Mouse (Mus musculus): ENCODE results near the gene Wdr24.
"Not testable (repeated sequence)": the region's sequence is repeated elsewhere in the genome, so short reads cannot be mapped to it uniquely, and the experiment has no call there.

The Wdr24 gene

GRCm38 (mm10) chr17:25860832-25861703, 37.6 kb downstream of the Wdr24 start, which contains the start of gene Wdr90:
Wdr90 (minus strand) TSS chr17:25861501.
- DNase-seq (ENCODE audit: low spot score): peak; percentile 91

GRCm38 (mm10) chr17:25861704-25862612, 38.5 kb downstream of the Wdr24 start:
- DNase-seq (ENCODE audit: low spot score): no peak

DNA sequence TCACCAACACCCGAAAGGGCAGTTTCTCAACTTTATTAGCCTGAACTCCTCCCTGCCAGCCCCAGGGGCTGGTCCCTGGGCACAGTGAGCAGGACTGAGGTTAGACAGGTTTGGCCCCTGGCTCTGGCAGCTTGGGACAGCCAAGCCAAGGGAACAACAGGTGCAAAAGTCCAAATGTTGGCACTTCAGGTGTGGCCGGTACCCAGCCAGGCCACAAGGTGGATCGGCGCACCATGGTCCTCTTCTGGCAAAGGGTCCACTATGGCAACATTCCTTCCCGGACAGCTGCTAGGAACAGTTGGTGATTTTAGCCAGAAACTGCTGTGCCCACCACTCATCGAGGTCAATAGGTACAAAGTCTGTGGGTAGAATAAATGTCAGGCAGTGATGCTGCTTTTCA, 40.3 kb downstream of the Wdr24 start:
- no peak for DNase-seq (ENCODE audit: low spot score)

DNA sequence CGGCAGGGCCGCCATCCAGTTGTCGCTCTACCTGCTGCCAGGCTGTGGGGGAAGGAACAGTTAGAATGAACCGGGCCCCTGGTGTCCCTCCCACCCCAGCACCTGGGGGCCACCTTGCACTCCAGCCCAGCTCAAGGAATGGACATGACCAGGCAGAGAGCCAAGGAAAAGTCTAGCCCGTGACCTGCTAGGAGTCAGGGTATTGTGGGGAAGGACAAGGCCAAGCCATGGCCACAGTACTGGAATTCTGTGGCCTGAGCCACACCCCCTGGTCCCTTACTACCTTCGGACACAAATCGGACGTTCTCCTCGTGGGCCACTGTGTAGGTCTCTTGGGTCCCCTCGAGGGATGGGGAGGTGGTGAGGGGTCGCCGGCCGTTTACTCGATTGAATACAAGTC, 40.9 kb downstream of the Wdr24 start:
- no peak for DNase-seq (ENCODE audit: low spot score)

DNA sequence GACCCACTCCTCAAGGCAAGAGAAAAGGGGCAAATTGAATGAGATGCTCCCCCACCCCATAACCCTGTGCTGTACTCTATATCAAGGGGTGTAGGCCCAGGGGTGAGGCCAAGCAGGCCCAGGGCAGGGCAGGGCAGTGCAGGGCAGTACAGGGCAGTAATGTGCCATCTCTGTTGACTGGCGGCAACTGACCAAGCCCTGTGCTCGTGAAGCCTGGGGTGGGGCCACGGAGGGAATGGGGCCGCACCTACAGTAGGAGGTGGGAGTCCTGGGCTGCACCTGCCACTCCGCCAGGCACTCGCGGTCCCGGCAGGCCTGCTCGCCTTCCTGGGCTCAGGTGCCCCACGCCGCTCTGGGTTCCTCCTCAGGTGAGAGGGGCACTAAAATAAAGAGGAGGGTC, 41.9 kb downstream of the Wdr24 start:
- no peak for DNase-seq (ENCODE audit: low spot score)

DNA sequence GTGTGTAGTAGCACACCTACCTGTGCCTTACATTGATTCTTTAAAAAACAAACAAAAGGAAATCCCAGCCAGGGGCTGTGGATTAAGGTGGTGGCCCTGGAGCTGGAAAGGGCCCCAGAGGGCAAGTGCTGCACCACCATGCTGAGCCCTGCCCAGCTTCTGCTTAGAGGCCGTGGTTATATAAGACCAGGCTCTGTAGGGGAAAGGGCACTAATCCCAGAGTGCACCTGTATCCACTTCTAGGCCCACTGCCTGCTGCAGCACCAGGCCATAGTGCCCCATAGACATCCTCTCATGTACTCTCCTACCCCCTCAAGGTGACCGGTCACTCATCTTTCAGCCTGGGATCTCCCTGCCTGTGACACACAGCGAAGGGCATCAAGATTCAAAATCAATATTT, 42.7 kb downstream of the Wdr24 start:
- DNase-seq (ENCODE audit: low spot score): no peak

GRCm38 (mm10) chr17:25867509-25867835, 44.0 kb downstream of the Wdr24 start:
- DNase-seq (ENCODE audit: low spot score): no peak

DNA sequence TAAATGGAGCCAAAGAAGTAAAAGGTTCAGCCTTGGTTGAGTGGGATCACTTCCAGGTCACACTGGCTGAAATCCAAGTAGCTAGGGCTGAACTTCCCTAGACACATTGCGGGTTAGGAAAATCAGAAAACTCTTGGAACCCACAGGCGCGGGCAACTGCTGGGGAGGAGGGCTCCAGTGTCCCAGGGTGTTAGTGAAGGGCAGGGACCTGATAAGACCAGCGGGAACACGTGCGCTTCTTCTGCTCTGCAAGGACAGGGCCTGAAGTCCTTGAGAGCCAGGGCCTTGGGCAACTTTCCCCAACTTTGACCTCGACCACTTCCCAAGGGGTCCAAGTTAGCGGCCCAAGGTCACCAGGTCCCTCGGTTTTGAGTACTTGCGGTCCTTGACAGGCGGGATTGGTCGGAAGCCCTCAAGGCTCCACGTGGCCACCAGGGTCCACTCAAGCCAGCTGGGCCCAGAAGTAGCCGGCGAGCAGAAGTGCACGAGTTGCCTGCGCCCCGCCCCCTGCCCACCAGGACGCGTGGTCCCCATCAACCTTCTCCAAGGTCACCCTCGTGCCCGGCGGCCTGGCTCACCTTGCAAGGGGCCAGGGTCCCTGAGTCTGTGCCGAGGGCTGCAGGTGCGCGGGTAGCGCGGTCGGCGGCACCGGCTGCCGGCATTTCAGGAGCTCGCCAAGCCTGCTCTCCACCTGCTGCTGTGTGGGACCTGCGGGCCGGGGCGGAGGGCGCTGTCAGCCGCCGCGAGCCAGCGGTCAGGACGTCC, 44.6 kb downstream of the Wdr24 start:
- no peak for DNase-seq (ENCODE audit: low spot score)

DNA sequence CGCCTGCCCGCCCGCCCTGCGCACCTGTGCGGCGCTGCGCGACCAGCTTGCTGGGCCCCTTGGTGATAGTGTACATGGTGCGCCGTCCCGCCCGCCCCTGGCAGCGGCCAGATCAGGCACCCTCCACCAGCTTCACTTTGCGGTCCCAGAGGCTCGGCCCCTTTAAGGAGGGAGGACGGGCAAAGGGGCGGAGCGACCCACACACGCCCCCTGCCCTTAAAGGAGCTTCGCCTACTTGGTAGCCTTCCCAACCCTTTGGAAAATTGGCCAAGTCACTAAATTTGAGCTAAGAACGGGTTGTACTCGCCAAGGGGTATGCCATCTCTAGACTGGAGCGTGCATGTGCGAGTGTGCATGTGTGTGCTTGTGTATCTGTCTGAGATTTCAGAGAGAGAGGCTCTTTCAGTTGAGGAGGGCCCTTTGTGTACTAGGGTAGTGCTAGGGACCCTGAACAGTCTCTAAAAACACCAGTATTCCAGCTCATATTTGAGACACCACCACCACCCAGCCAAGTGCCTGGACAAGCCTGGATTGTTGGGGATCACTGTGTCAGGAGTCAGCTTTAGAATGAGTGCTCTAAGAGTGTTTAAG, 45.3 kb downstream of the Wdr24 start, which contains the start of gene Mcrip2:
Mcrip2 (minus strand) TSS at position 164 of the 591 bp plus-strand sequence.
- DNase-seq (ENCODE audit: low spot score): peak; percentile 74

DNA sequence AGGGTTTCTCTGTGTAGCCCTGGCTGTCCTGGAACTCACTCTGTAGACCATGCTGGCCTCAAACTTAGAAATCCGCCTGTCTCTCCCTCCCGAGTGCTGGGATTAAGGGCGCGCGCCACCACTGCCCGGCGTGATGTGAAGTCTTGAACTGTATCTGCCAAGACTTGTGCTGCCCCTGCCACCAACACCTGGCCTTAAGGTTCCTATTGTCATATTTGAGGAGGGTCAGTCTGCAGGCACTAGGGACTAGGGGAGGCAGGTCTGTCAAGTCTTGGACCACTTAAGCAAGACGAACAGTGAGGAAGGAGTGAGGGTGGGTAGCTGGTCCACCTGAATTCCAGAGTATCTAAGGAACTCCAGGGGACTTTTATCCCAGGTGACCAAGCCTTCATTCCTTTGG, 46.1 kb downstream of the Wdr24 start:
- no peak for DNase-seq (ENCODE audit: low spot score)

DNA sequence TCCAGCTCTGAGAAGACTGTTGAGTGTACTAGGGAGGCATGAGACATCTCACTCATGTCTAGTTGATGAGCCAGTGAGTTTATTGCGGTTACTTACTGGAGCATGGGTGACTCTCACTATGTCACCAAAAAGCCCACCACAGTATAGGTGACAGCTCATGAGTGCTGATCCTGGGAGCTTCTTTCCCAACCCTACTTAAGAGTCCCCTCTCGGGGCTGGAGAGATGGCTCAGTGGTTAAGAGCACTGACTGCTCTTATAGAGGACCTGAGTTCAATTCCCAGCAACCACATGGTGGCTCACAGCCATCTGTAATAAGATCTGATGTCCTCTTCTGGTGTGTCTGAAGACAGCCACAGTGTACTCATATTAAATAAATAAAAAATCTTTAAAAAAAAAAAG, 46.5 kb downstream of the Wdr24 start:
- no peak for DNase-seq (ENCODE audit: low spot score)

DNA sequence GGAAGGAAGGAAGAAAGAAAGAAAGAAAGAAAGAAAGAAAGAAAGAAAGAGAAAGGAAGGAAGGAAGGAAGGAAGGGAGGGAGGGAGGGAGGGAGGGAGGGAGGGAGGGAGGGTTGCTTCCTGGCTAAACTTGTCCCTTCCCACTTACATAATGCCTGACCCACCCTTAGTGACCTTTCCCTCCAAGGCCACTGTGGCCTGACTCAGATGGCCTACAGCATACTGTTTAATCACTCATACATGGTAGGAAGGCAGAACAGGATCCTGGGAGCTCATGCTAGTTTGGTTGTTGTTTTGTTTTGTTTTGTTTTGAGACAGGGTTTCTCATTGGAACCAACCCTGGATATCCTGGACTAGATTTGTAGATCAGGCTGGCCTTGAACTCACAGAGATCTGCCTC, 48.1 kb downstream of the Wdr24 start:
- DNase-seq (ENCODE audit: low spot score): not testable (repeated sequence)

GRCm38 (mm10) chr17:25872676-25873075, 49.2 kb downstream of the Wdr24 start:
- no peak for DNase-seq (ENCODE audit: low spot score)

DNA sequence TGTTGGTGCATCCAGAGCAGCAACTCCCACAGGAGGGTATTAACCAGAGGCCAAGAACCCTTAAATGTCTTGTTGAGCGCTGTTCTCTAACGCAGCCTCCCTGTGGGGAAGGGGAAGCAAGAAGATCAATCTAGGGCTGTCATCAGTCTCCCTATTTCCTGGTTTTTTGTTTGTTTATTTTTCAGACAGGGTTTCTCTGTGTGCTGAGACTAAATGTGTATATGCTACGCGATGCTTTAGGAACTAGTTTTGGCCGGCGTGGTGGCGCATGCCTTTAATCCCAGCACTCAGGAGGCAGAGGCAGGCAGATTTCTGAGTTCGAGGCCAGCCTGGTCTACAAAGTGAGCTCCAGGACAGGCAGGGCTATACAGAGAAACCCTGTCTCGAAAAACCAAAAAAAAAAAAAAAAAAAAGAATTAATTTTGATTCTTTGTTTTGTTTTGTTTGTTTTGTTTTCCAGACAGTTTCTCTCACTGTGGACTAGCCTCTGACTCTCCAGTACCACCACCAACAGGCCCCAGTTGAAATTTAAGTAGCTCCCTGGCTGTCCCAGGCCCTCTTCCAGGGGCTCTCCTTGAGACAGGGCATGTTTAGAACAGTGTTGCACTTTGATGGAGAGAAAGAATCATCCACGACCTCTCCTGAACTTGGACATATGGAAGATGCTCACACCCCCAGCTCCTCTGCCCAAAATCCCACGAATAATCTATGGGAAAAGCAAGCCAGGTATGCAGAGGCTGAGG, 50.1 kb downstream of the Wdr24 start:
- DNase-seq (ENCODE audit: low spot score): no peak

GRCm38 (mm10) chr17:25874148-25874720, 50.8 kb downstream of the Wdr24 start:
- no peak for DNase-seq (ENCODE audit: low spot score)

- peak; percentile 94 for DNase-seq (ENCODE audit: low spot score)
Measured at GRCm38 (mm10) chr17:25874721-25875170, 51.3 kb downstream of the Wdr24 start, which contains the start of gene Mettl26. Mettl26 (plus strand) TSS chr17:25875074.

- peak; percentile 85 for DNase-seq (ENCODE audit: low spot score)
Measured at GRCm38 (mm10) chr17:25875171-25876136, 52.0 kb downstream of the Wdr24 start.

DNA sequence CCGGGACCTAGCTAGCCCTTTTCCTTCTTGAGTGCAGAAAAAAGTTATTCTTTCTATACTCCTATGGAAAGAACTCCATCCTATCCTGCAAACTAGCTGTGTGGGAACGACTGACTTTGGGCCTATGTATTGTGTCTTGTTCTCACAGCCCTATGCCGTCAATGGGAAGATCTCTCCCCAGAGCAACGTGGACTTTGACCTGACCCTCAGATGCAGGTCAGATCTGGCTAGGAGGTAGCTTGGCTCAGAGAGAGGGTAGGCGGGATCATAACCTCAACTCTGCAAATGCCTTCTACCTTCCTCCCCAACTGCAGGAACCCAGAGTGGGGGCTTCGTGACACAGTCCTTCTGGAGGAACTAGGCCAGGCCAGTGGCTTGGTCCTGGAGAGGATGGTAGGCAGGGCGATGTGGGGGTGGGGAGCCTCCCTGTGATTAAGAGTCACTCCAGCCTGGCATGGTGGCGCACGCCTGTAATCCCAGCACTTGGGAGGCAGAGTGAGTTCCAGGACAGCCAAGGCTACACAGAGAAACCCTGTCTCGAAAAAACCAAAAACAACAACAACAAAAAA, 53.0 kb downstream of the Wdr24 start:
- DNase-seq (ENCODE audit: low spot score): no peak

- DNase-seq (ENCODE audit: low spot score): no peak
Measured at GRCm38 (mm10) chr17:25877025-25877424, 53.6 kb downstream of the Wdr24 start.

Measured in left cerebral cortex, adult 11 months (tissue).